Comparison of ENCODE assay signal across 7 mouse cellular contexts in the genomic region with DNA sequence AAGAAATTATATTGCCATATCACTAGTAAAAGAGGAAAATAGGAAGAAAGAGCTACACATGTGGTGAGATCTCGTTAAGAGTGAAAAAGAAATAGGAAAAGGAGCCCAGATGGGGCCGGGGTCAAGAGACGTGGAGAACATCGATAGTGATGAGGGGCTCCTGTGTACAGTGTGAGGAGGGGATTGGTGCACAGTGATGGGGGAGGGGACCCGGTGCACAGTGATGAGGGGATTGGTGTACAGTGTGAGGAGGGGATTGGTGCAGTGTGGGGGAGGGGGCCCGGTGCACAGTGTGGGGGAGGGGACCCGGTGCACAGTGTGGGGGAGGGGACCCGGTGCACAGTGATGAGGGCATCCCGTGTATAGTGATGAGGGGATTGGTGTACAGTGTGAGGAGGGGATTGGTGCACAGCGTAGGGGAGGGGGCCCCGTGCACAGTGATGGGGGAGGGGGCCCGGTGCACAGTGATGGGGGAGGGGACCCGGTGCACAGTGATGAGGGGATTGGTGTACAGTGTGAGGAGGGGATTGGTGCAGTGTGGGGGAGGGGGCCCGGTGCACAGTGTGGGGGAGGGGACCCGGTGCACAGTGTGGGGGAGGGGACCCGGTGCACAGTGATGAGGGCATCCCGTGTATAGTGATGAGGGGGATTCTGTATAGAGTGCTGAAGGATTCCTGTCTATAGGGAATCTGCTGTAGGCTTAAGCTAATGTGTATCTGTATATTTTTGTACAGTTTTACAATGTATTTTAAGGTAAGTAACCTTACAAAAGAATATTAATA. TPM values are rescaled to one million over a fixed set of nuclear protein-coding genes. Genes with fewer than 3 reads are reported as not detected.
A peak's percentile ranks its signal among the peaks of the same experiment; 100 is the strongest.
DNase-seq lines count a peak whose midpoint lies in the region; ATAC-seq lines count a peak whose summit lies in the region.
"Not testable (repeated sequence)": the region's sequence is repeated elsewhere in the genome, so short reads cannot be mapped to it uniquely, and the experiment has no call there.

No protein-coding gene starts in this region.

- DNase-seq in embryonic facial prominence, embryonic 11.5 days (ENCODE audit: low spot score); forebrain, embryonic 14.5 days (ENCODE audit: low spot score); intestine, embryonic 14.5 days (ENCODE audit: low spot score): not testable (repeated sequence)

- not testable (repeated sequence) for H3K9ac ChIP-seq in embryonic facial prominence, embryonic 11.5 days (replicated peaks; ENCODE audit: low read length); forebrain, embryonic 14.5 days (ENCODE audit: low read length); hindbrain, embryonic 12.5 days; intestine, embryonic 14.5 days (ENCODE audit: low read length); limb, embryonic 15.5 days; midbrain, embryonic 12.5 days (replicated peaks); neural tube, embryonic 12.5 days

- H3K27ac ChIP-seq in embryonic facial prominence, embryonic 11.5 days (replicated peaks; ENCODE audit: low read depth, low read length); forebrain, embryonic 14.5 days (ENCODE audit: low read depth, low read length); hindbrain, embryonic 12.5 days; intestine, embryonic 14.5 days (ENCODE audit: low read depth); limb, embryonic 15.5 days; midbrain, embryonic 12.5 days (replicated peaks); neural tube, embryonic 12.5 days: not testable (repeated sequence)

- not testable (repeated sequence) for H3K9me3 ChIP-seq in embryonic facial prominence, embryonic 11.5 days (replicated peaks; ENCODE audit: control insufficient read depth, low read length); forebrain, embryonic 14.5 days (replicated peaks; ENCODE audit: control insufficient read depth, low read length); hindbrain, embryonic 12.5 days (replicated peaks); intestine, embryonic 14.5 days (ENCODE audit: control insufficient read depth, low read length); limb, embryonic 15.5 days; midbrain, embryonic 12.5 days; neural tube, embryonic 12.5 days

- not testable (repeated sequence) for H3K36me3 ChIP-seq in embryonic facial prominence, embryonic 11.5 days (replicated peaks; ENCODE audit: control insufficient read depth, insufficient read depth, low read depth, low read length); forebrain, embryonic 14.5 days (ENCODE audit: control insufficient read depth, insufficient read depth, low read length); hindbrain, embryonic 12.5 days; limb, embryonic 15.5 days; midbrain, embryonic 12.5 days; neural tube, embryonic 12.5 days
- H3K36me3 ChIP-seq in intestine, embryonic 14.5 days (ENCODE audit: control insufficient read depth, insufficient read depth, low read length): peaks cover 11% of the 10 kb centered on the region; the same call in 1 of the 2 replicates

- not testable (repeated sequence) for H3K4me1 ChIP-seq in embryonic facial prominence, embryonic 11.5 days (ENCODE audit: control insufficient read depth, insufficient read depth, low read length); forebrain, embryonic 14.5 days (ENCODE audit: control insufficient read depth, insufficient read depth, low read length); hindbrain, embryonic 12.5 days; intestine, embryonic 14.5 days (replicated peaks; ENCODE audit: control insufficient read depth, insufficient read depth, low read length); limb, embryonic 15.5 days; midbrain, embryonic 12.5 days; neural tube, embryonic 12.5 days

- peak; percentile 73 for ATAC-seq in embryonic facial prominence, embryonic 11.5 days (replicated peaks; ENCODE audit: insufficient number of reproducible peaks, low FRiP score, low TSS enrichment, low read depth)
- peak; percentile 22; the same call in 1 of the 2 replicates for ATAC-seq in forebrain, embryonic 14.5 days
- ATAC-seq in hindbrain, embryonic 12.5 days (ENCODE audit: low FRiP score): peak; percentile 44
- peak; percentile 38; the same call in 1 of the 2 replicates for ATAC-seq in intestine, embryonic 14.5 days (replicated peaks; ENCODE audit: low FRiP score, low TSS enrichment, low read depth)
- 0 out of 2 replicates have a peak, but pooled peaks have one; percentile 48 for ATAC-seq in limb, embryonic 15.5 days (ENCODE audit: insufficient number of reproducible peaks, low FRiP score, low TSS enrichment, low read depth)
- peak; percentile 48 for ATAC-seq in midbrain, embryonic 12.5 days (ENCODE audit: low FRiP score, low read depth)
- ATAC-seq in neural tube, embryonic 12.5 days (ENCODE audit: low FRiP score, low read depth): peak; percentile 48

- not testable (repeated sequence) for H3K4me2 ChIP-seq in embryonic facial prominence, embryonic 11.5 days (ENCODE audit: low read depth, low read length); forebrain, embryonic 14.5 days (ENCODE audit: low read length); hindbrain, embryonic 12.5 days (replicated peaks); intestine, embryonic 14.5 days (ENCODE audit: low read length); limb, embryonic 15.5 days; midbrain, embryonic 12.5 days (replicated peaks); neural tube, embryonic 12.5 days (replicated peaks)

- not testable (repeated sequence) for H3K4me3 ChIP-seq in embryonic facial prominence, embryonic 11.5 days (ENCODE audit: low read depth, low read length); forebrain, embryonic 14.5 days (ENCODE audit: low read depth, low read length); hindbrain, embryonic 12.5 days; intestine, embryonic 14.5 days (ENCODE audit: low read depth, low read length); limb, embryonic 15.5 days; midbrain, embryonic 12.5 days; neural tube, embryonic 12.5 days

- H3K27me3 ChIP-seq in embryonic facial prominence, embryonic 11.5 days (ENCODE audit: control insufficient read depth, insufficient read depth, low read length); forebrain, embryonic 14.5 days (replicated peaks; ENCODE audit: control insufficient read depth, insufficient read depth, low read length); hindbrain, embryonic 12.5 days; intestine, embryonic 14.5 days (replicated peaks; ENCODE audit: control insufficient read depth, insufficient read depth, low read length); limb, embryonic 15.5 days; midbrain, embryonic 12.5 days; neural tube, embryonic 12.5 days (replicated peaks): not testable (repeated sequence)

- 81% methylated on average over 13 of the region's 17 CpGs for WGBS in embryonic facial prominence, embryonic 11.5 days
- WGBS in forebrain, embryonic 14.5 days: 88% methylated on average over 13 of the region's 17 CpGs
- WGBS in hindbrain, embryonic 12.5 days: 89% methylated on average over 16 of the region's 17 CpGs
- 94% methylated on average over 15 of the region's 17 CpGs for WGBS in intestine, embryonic 14.5 days
- 76% methylated on average over 15 of the region's 17 CpGs for WGBS in limb, embryonic 15.5 days
- 92% methylated on average over 15 of the region's 17 CpGs for WGBS in midbrain, embryonic 12.5 days
- 92% methylated on average over 16 of the region's 17 CpGs for WGBS in neural tube, embryonic 12.5 days

RNA-seq across cellular contexts. Expression of gene Asah2, which starts 23.9 kb away (rescaled TPM):
- polyA plus RNA-seq in embryonic facial prominence, embryonic 11.5 days (2014; fragmentation: Nextera tagmentation; extraction: Ambion mirVana): 1.1 and 1.2 TPM in 2 replicates
- 0.27 and 0.48 TPM in 2 replicates for polyA plus RNA-seq in forebrain, embryonic 14.5 days (2014; fragmentation: Nextera tagmentation; extraction: Ambion mirVana)
- 0.56 and 0.76 TPM in 2 replicates for polyA plus RNA-seq in hindbrain, embryonic 12.5 days (2016; fragmentation: Nextera tagmentation; extraction: Ambion mirVana)
- polyA plus RNA-seq in intestine, embryonic 14.5 days (2014; fragmentation: Nextera tagmentation; extraction: Ambion mirVana): 1.9 and 2.0 TPM in 2 replicates
- 3.2 and 3.8 TPM in 2 replicates for polyA plus RNA-seq in limb, embryonic 15.5 days (2015; fragmentation: Nextera tagmentation; extraction: Ambion mirVana)
- polyA plus RNA-seq in midbrain, embryonic 12.5 days (2016; fragmentation: Nextera tagmentation; extraction: Ambion mirVana): 0.42 and 0.50 TPM in 2 replicates
- 0.72 and 0.77 TPM in 2 replicates for polyA plus RNA-seq in neural tube, embryonic 12.5 days (2016; fragmentation: Nextera tagmentation; extraction: Ambion mirVana)

Comparison
In these comparisons a context has a peak if more than half of its experiments do, and no peak if none do; other contexts are left out.
1. ATAC-seq: peak in every context shown above with its lines; median percentile 73 in embryonic facial prominence, embryonic 11.5 days; 48 in limb, embryonic 15.5 days; 48 in midbrain, embryonic 12.5 days; 48 in neural tube, embryonic 12.5 days; 44 in hindbrain, embryonic 12.5 days; 38 in intestine, embryonic 14.5 days; 22 in forebrain, embryonic 14.5 days.